Mouse (Mus musculus): ENCODE data around the gene Ppp1r12b. TPM values are rescaled to one million over a fixed set of nuclear protein-coding genes. Genes with fewer than 3 reads are reported as not detected.

Gene Ppp1r12b
- polyA plus RNA-seq, 1 experiment from 2014 or later = 9.4 TPM

DNA sequence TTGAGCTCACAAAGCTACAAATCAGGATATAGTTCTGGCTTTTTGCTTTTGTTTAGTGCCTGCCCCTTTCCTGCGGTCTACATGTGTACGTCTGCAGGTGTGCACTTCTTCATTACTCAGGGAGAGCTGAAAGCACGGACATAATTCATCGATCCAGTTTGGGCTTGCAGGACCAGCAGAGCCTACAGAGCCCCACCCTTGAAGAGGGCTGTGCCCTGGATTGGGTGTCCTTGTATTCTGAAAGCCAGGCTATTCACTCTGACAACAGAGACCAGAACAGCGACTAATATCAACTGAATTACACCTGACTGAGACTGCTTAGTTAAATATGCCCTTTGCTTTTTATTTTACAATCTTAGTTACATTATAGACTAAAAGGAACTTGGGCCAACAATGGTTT lies 222.1 kb downstream of the Ppp1r12b start:
- ATAC-seq (no peak), DNase-seq (ENCODE audit: low spot score) (no peak)
- H3K27me3 ChIP-seq (replicated peaks; ENCODE audit: control insufficient read depth, insufficient read depth, low read length) = no peaks in the 10 kb centered on the region
- no peaks in the 10 kb centered on the region for H3K9me3 ChIP-seq (replicated peaks; ENCODE audit: control insufficient read depth, low read length)
- no peak overlapping the region for H3K4me2 ChIP-seq (ENCODE audit: low read length)
- H3K27ac ChIP-seq (ENCODE audit: low read depth, low read length) = no peak overlapping the region
- H3K4me1 ChIP-seq (ENCODE audit: control insufficient read depth, insufficient read depth, low read length) = no peaks in the 10 kb centered on the region
- no peak overlapping the region for H3K9ac ChIP-seq (ENCODE audit: low read length)
- no peaks in the 10 kb centered on the region for H3K36me3 ChIP-seq (ENCODE audit: control insufficient read depth, insufficient read depth, low read length)
- WGBS = 90% methylated on average over 5 of the region's 5 CpGs
- H3K4me3 ChIP-seq (ENCODE audit: low read depth, low read length) = no peak overlapping the region

DNA sequence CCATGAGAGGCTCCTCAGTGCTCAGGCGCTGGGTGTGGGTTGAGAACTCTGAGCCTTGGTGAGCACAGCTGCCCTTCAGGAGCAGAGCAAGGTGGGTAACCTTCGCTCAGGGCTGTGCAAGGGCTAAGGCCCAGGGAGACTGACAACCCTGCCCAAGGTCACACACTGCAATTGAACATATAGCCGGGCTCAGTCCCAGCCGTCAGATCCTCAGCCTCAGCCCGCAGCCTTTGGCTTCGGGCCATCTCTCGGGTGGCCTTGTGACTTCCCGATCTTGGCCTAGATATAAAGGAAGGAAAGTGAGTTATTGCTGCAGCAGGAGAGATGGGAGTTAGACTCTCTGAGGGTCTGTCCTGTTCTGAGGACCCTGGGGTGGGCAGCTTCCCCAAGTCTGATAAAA lies 228.5 kb downstream of the Ppp1r12b start:
- Histone ChIP-seq H3K27me3 (replicated peaks; ENCODE audit: control insufficient read depth, insufficient read depth, low read length) (no peaks in the 10 kb centered on the region), H3K9ac (ENCODE audit: low read length) (no peak overlapping the region)
- WGBS = 81% methylated on average over 8 of the region's 8 CpGs

DNA sequence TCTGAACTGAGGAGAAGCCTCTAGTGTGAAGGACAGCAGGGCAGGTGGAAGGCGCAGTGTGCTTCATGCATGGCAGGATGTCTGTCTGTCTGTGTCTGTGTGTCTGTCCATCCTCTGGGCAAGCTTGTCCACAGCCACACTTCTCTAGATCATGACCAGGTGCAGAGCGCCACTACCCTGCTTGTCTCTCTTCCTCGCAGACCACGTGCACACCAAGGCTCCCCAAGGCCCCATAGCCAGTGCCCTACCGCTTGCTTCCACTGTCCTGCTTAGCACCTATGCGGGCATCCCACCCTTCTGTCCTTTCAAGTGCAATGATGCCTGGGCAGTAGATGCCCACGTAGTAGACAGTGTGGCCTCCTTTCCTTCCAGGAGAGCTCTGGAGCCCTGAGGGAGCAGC lies 229.3 kb downstream of the Ppp1r12b start:
- no peak overlapping the region for H3K4me3 ChIP-seq (ENCODE audit: low read depth, low read length)
- H3K36me3 ChIP-seq (ENCODE audit: control insufficient read depth, insufficient read depth, low read length) = no peaks in the 10 kb centered on the region
- H3K4me1 ChIP-seq (ENCODE audit: control insufficient read depth, insufficient read depth, low read length) = no peaks in the 10 kb centered on the region
- no peak overlapping the region for H3K4me2 ChIP-seq (ENCODE audit: low read length)
- WGBS = 92% methylated on average over 7 of the region's 7 CpGs
- no peak for ATAC-seq
- no peaks in the 10 kb centered on the region for H3K9me3 ChIP-seq (replicated peaks; ENCODE audit: control insufficient read depth, low read length)
- H3K27me3 ChIP-seq (replicated peaks; ENCODE audit: control insufficient read depth, insufficient read depth, low read length) = no peaks in the 10 kb centered on the region
- DNase-seq (ENCODE audit: low spot score) = no peak
- H3K9ac ChIP-seq (ENCODE audit: low read length) = no peak overlapping the region
- no peak overlapping the region for H3K27ac ChIP-seq (ENCODE audit: low read depth, low read length)

More for the DNA sequence above, 228.5 kb downstream of the Ppp1r12b start:
- no peaks in the 10 kb centered on the region for H3K36me3 ChIP-seq (ENCODE audit: control insufficient read depth, insufficient read depth, low read length)
- no peak overlapping the region for H3K4me2 ChIP-seq (ENCODE audit: low read length)
- no peak for ATAC-seq
- DNase-seq (ENCODE audit: low spot score) = no peak
- H3K4me3 ChIP-seq (ENCODE audit: low read depth, low read length) = no peak overlapping the region
- H3K9me3 ChIP-seq (replicated peaks; ENCODE audit: control insufficient read depth, low read length) = no peaks in the 10 kb centered on the region
- no peaks in the 10 kb centered on the region for H3K4me1 ChIP-seq (ENCODE audit: control insufficient read depth, insufficient read depth, low read length)
- H3K27ac ChIP-seq (ENCODE audit: low read depth, low read length) = no peak overlapping the region

DNA sequence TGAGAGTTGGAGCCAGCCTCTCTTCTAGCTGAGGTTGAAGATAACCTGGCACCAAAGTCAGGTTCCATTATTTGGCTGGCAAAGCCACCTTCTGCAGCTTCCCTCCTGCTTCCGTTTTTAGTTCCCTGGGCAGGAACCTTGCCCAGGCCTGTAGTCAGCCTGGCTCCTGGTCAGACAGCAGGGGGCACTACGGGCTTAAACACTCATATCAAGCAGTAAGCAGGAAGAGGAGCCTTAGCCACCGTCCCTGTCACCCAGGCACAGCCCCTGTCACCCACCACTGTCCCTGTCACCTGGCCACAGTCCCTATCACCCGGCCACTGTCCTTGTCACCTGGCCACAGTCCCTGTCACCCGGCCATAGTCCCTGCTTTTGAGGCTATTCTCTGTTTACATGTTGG lies 230.5 kb downstream of the Ppp1r12b start:
- Histone ChIP-seq H3K36me3 (ENCODE audit: control insufficient read depth, insufficient read depth, low read length) (no peaks in the 10 kb centered on the region), H3K27ac (ENCODE audit: low read depth, low read length) (no peak overlapping the region), H3K4me1 (ENCODE audit: control insufficient read depth, insufficient read depth, low read length) (no peaks in the 10 kb centered on the region), H3K27me3 (replicated peaks; ENCODE audit: control insufficient read depth, insufficient read depth, low read length) (no peaks in the 10 kb centered on the region), H3K9ac (ENCODE audit: low read length) (no peak overlapping the region), H3K9me3 (replicated peaks; ENCODE audit: control insufficient read depth, low read length) (no peaks in the 10 kb centered on the region), H3K4me2 (ENCODE audit: low read length) (no peak overlapping the region), H3K4me3 (ENCODE audit: low read depth, low read length) (no peak overlapping the region)
- DNase-seq (ENCODE audit: low spot score) (peak; percentile 35), ATAC-seq (no peak)
- WGBS = 57% methylated on average over 5 of the region's 5 CpGs

DNA sequence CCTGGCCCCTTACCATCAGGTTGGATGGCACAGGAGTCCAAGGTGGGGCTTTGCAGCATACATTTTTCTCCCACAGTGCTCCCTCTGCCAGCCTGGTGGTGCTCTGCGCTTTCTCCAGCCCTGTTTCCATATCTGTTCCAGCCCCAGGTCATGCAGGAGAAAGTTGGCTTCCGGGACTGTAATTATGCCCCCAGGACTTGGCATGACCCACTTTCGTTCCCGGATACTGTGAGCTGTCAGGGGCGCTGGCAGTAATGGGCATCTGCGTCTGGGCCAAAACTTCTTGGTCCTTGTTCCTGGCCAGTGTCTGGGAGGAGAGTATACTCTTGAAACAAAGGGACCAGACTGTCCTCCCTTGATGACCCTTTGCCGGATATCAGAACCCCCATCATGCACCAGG lies 232.9 kb downstream of the Ppp1r12b start:
- Histone ChIP-seq H3K9ac (ENCODE audit: low read length) (no peak overlapping the region), H3K27ac (ENCODE audit: low read depth, low read length) (no peak overlapping the region), H3K36me3 (ENCODE audit: control insufficient read depth, insufficient read depth, low read length) (no peaks in the 10 kb centered on the region), H3K4me3 (ENCODE audit: low read depth, low read length) (no peak overlapping the region), H3K4me2 (ENCODE audit: low read length) (no peak overlapping the region), H3K27me3 (replicated peaks; ENCODE audit: control insufficient read depth, insufficient read depth, low read length) (no peaks in the 10 kb centered on the region), H3K9me3 (replicated peaks; ENCODE audit: control insufficient read depth, low read length) (no peaks in the 10 kb centered on the region), H3K4me1 (ENCODE audit: control insufficient read depth, insufficient read depth, low read length) (no peaks in the 10 kb centered on the region)
- DNase-seq (ENCODE audit: low spot score) = no peak
- WGBS = 84% methylated on average over 7 of the region's 7 CpGs
- no peak for ATAC-seq

DNA sequence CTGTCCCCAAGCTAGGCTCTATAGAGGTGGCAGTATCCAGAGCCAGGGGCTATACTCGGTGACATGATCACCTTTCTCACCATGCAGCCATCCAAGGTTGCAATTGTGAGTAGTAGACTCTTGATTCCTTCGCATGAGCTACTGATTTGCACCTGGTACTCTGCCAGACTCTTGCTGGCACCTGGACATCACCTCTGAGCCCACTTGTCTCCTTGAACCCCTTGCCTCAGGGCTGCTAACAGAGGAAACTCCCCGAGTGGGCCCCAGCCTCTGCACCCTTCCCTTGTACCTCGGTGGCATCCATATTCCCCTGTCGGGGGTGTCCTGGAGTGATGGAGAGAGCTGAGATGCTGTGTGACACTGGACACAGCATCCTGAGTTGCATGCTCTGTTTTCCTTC lies 234.3 kb downstream of the Ppp1r12b start:
- Histone ChIP-seq H3K4me2 (ENCODE audit: low read length) (no peak overlapping the region), H3K4me1 (ENCODE audit: control insufficient read depth, insufficient read depth, low read length) (no peaks in the 10 kb centered on the region), H3K36me3 (ENCODE audit: control insufficient read depth, insufficient read depth, low read length) (no peaks in the 10 kb centered on the region), H3K4me3 (ENCODE audit: low read depth, low read length) (no peak overlapping the region), H3K27ac (ENCODE audit: low read depth, low read length) (no peak overlapping the region), H3K27me3 (replicated peaks; ENCODE audit: control insufficient read depth, insufficient read depth, low read length) (no peaks in the 10 kb centered on the region), H3K9ac (ENCODE audit: low read length) (no peak overlapping the region), H3K9me3 (replicated peaks; ENCODE audit: control insufficient read depth, low read length) (no peaks in the 10 kb centered on the region)
- WGBS = 89% methylated on average over 5 of the region's 5 CpGs
- ATAC-seq = no peak
- no peak for DNase-seq (ENCODE audit: low spot score)

DNA sequence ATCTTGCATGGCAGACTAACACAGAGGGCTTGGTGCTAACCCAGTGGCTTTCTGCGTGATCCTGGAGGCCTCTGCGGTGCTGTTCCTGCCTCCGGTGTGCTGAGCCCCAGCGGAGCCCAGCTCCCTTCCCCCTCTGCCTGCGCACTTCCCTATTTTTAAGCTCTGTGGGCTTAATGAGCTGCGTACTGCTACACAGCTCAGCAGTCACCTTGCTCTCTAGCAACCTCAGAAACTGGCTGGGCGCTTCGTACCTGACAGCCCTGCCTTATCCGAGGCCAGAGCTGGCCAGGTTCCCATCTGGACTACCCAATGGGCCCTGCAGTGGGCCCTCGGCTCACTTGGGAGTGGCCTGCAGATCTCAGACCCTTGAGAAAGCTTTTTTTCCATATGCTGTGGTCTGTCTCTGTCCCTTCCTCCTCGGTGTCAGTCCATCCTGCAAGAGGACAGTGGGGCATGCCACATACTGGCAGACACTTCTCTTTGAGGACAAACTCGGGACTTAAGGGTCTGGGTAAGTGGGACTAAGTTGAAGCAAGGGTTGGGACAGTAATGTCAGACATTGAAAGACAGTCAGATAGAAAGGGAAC lies 235.9 kb downstream of the Ppp1r12b start:
- no peak overlapping the region for H3K27ac ChIP-seq (ENCODE audit: low read depth, low read length)
- H3K4me3 ChIP-seq (ENCODE audit: low read depth, low read length) = no peak overlapping the region
- no peaks in the 10 kb centered on the region for H3K9me3 ChIP-seq (replicated peaks; ENCODE audit: control insufficient read depth, low read length)
- ATAC-seq = no peak
- whole genome bisulfite sequencing = 39% methylated on average over 12 of the region's 12 CpGs
- no peaks in the 10 kb centered on the region for H3K36me3 ChIP-seq (ENCODE audit: control insufficient read depth, insufficient read depth, low read length)
- no peak overlapping the region for H3K4me2 ChIP-seq (ENCODE audit: low read length)
- no peak overlapping the region for H3K9ac ChIP-seq (ENCODE audit: low read length)
- no peaks in the 10 kb centered on the region for H3K27me3 ChIP-seq (replicated peaks; ENCODE audit: control insufficient read depth, insufficient read depth, low read length)
- H3K4me1 ChIP-seq (ENCODE audit: control insufficient read depth, insufficient read depth, low read length) = no peaks in the 10 kb centered on the region
- no peak for DNase-seq (ENCODE audit: low spot score)

DNA sequence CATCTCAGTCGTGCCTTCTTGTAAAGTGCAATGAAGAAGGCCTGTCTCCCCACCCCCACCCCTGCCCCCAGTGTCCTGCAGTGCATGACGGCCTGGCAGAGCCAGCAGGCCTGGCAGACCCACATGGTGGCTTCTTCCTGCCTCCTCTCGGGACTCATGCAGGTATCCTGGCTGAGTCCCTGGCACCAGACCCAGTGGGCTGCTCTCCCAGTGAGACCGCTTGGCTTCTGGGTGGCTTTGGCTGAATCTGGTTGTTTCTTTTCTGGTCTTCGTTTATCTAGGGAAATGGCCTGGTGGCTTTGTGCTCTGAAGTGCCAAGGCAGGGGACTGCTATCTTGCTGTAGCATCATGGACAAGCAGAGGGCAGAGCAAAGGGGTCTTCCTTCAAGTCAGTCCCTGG lies 240.7 kb downstream of the Ppp1r12b start:
- Histone ChIP-seq H3K9ac (ENCODE audit: low read length) (no peak overlapping the region), H3K9me3 (replicated peaks; ENCODE audit: control insufficient read depth, low read length) (no peaks in the 10 kb centered on the region), H3K36me3 (ENCODE audit: control insufficient read depth, insufficient read depth, low read length) (no peaks in the 10 kb centered on the region), H3K27ac (ENCODE audit: low read depth, low read length) (no peak overlapping the region; the same call in 1 of the 2 replicates), H3K4me3 (ENCODE audit: low read depth, low read length) (no peak overlapping the region), H3K4me1 (ENCODE audit: control insufficient read depth, insufficient read depth, low read length) (no peaks in the 10 kb centered on the region), H3K4me2 (ENCODE audit: low read length) (no peak overlapping the region), H3K27me3 (replicated peaks; ENCODE audit: control insufficient read depth, insufficient read depth, low read length) (no peaks in the 10 kb centered on the region)
- 71% methylated on average over 5 of the region's 5 CpGs for WGBS
- no peak for DNase-seq (ENCODE audit: low spot score)
- ATAC-seq = no peak

DNA sequence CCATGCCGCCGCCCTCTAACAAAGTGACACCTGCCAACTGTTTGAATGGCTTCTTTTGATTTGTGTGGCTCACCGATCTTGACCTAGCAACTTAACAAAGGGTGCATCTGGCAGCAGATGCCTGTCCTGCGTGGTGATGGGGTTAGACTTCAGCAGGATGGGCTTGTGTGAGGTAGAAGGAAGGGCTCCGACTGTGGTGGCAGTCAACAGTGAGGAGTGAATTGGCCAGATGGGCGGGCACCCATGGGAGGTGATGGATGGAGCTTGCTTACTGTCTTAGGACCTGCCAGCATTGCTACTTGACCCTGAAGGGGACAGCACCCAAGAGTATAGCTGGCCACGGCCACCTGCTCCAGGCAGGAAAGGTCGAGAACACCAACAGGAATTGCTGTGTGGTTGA lies 241.6 kb downstream of the Ppp1r12b start:
- peaks cover 4% of the 10 kb centered on the region for H3K4me1 ChIP-seq (ENCODE audit: control insufficient read depth, insufficient read depth, low read length)
- ATAC-seq = no peak
- no peak overlapping the region for H3K4me2 ChIP-seq (ENCODE audit: low read length)
- H3K36me3 ChIP-seq (ENCODE audit: control insufficient read depth, insufficient read depth, low read length) = no peaks in the 10 kb centered on the region
- no peaks in the 10 kb centered on the region for H3K27me3 ChIP-seq (replicated peaks; ENCODE audit: control insufficient read depth, insufficient read depth, low read length)
- no peak overlapping the region for H3K4me3 ChIP-seq (ENCODE audit: low read depth, low read length)
- no peaks in the 10 kb centered on the region for H3K9me3 ChIP-seq (replicated peaks; ENCODE audit: control insufficient read depth, low read length)
- WGBS = 50% methylated on average over 8 of the region's 8 CpGs
- H3K27ac ChIP-seq (ENCODE audit: low read depth, low read length) = no peak overlapping the region
- H3K9ac ChIP-seq (ENCODE audit: low read length) = no peak overlapping the region
- DNase-seq (ENCODE audit: low spot score) = no peak
